In genomic region chr5:43354351-43354942, GRCm38 (mm10) we compare ENCODE assay signal across 8 mouse cellular contexts.
DNase-seq lines count a peak whose midpoint lies in the region; ATAC-seq lines count a peak whose summit lies in the region.

No protein-coding gene starts in this region.

- H3K9ac ChIP-seq in forebrain, embryonic 11.5 days (ENCODE audit: low read length), result peak overlapping the region; percentile 47; the same call in 1 of the 2 replicates
- peak overlapping the region; percentile 40 for H3K9ac ChIP-seq in limb, embryonic 12.5 days (replicated peaks)
- H3K9ac ChIP-seq in midbrain, embryonic 11.5 days (ENCODE audit: low read length), result peak overlapping the region; percentile 42

- ATAC-seq in forebrain, embryonic 11.5 days (replicated peaks; ENCODE audit: low FRiP score), result peak; percentile 16
- ATAC-seq in limb, embryonic 12.5 days (ENCODE audit: insufficient number of reproducible peaks, insufficient read depth, low FRiP score, low TSS enrichment, low read depth), result no peak
- ATAC-seq in midbrain, embryonic 11.5 days (ENCODE audit: low FRiP score), result peak; percentile 15

- WGBS in forebrain, embryonic 11.5 days, result 48% methylated on average over 14 of the region's 14 CpGs
- WGBS in limb, embryonic 12.5 days, result 36% methylated on average over 14 of the region's 14 CpGs
- WGBS in midbrain, embryonic 11.5 days, result 45% methylated on average over 14 of the region's 14 CpGs

- DNase-seq in left cerebral cortex, postnatal 4 days, result peak; percentile 8
- DNase-seq in left cerebral cortex, adult 18-20 months (ENCODE audit: low spot score in 2 of 2), result no peak
- no peak for DNase-seq in forebrain, embryonic 11.5 days (ENCODE audit: low spot score)
- DNase-seq in midbrain, embryonic 11.5 days (ENCODE audit: low spot score, missing footprints), result no peak
- DNase-seq in layer of hippocampus, adult 8-10 months (ENCODE audit: low spot score in 2 of 2), result no peak
- DNase-seq in spleen, postnatal 14 days (ENCODE audit: low spot score in 2 of 2), result no peak
- DNase-seq in gastrocnemius, adult 18-20 months (ENCODE audit: low spot score), result no peak

- H3K4me1 ChIP-seq in forebrain, embryonic 11.5 days (replicated peaks; ENCODE audit: control insufficient read depth, insufficient read depth, low read length), result 0 out of 2 replicates have a peak, but pooled peaks cover 2% of the 10 kb centered on the region
- H3K4me1 ChIP-seq in limb, embryonic 12.5 days (replicated peaks), result peaks cover 24% of the 10 kb centered on the region
- H3K4me1 ChIP-seq in midbrain, embryonic 11.5 days (ENCODE audit: control insufficient read depth, insufficient read depth, low read length), result peaks cover 5% of the 10 kb centered on the region

- no peak overlapping the region for H3K27ac ChIP-seq in forebrain, embryonic 11.5 days (ENCODE audit: low read depth, low read length)
- no peak overlapping the region for H3K27ac ChIP-seq in limb, embryonic 12.5 days
- H3K27ac ChIP-seq in midbrain, embryonic 11.5 days (ENCODE audit: low read depth, low read length), result no peak overlapping the region

- peak overlapping the region; percentile 30 for H3K4me3 ChIP-seq in forebrain, embryonic 11.5 days (ENCODE audit: low read depth, low read length)
- peak overlapping the region; percentile 40 for H3K4me3 ChIP-seq in limb, embryonic 12.5 days (replicated peaks)
- peak overlapping the region; percentile 27 for H3K4me3 ChIP-seq in midbrain, embryonic 11.5 days (ENCODE audit: low read depth, low read length)

- H3K9me3 ChIP-seq in forebrain, embryonic 11.5 days (ENCODE audit: control insufficient read depth, low read length), result no peaks in the 10 kb centered on the region
- H3K9me3 ChIP-seq in limb, embryonic 12.5 days, result no peaks in the 10 kb centered on the region
- H3K9me3 ChIP-seq in midbrain, embryonic 11.5 days (ENCODE audit: control insufficient read depth, low read length), result no peaks in the 10 kb centered on the region

- H3K27me3 ChIP-seq in forebrain, embryonic 11.5 days (ENCODE audit: control insufficient read depth, insufficient read depth, low read length), result no peaks in the 10 kb centered on the region
- H3K27me3 ChIP-seq in limb, embryonic 12.5 days, result no peaks in the 10 kb centered on the region
- no peaks in the 10 kb centered on the region for H3K27me3 ChIP-seq in midbrain, embryonic 11.5 days (ENCODE audit: control insufficient read depth, insufficient read depth, low read length)

- peak overlapping the region; percentile 55 for H3K4me2 ChIP-seq in forebrain, embryonic 11.5 days (ENCODE audit: low read depth, low read length, severe bottlenecking)
- H3K4me2 ChIP-seq in limb, embryonic 12.5 days, result peak overlapping the region; percentile 62
- peak overlapping the region; percentile 56 for H3K4me2 ChIP-seq in midbrain, embryonic 11.5 days

- intact Hi-C loops in left cerebral cortex, postnatal 4 days (cut with DNase I), result loop anchor here (10.0 kb wide), 1 partner anchor 120 kb away; the partner anchor contains the start of gene Cpeb2

- H3K36me3 ChIP-seq in forebrain, embryonic 11.5 days (ENCODE audit: control insufficient read depth, insufficient read depth, low read length), result no peaks in the 10 kb centered on the region
- H3K36me3 ChIP-seq in limb, embryonic 12.5 days, result no peaks in the 10 kb centered on the region
- no peaks in the 10 kb centered on the region for H3K36me3 ChIP-seq in midbrain, embryonic 11.5 days (ENCODE audit: control insufficient read depth, insufficient read depth, low read length)
